Mouse (Mus musculus): ENCODE measurements around the gene B4galt5. TPM values are rescaled to one million over a fixed set of nuclear protein-coding genes. Genes with fewer than 3 reads are reported as not detected.

B4galt5 gene
- polyA plus RNA-seq, 1 experiment, result 28.3 TPM

DNA sequence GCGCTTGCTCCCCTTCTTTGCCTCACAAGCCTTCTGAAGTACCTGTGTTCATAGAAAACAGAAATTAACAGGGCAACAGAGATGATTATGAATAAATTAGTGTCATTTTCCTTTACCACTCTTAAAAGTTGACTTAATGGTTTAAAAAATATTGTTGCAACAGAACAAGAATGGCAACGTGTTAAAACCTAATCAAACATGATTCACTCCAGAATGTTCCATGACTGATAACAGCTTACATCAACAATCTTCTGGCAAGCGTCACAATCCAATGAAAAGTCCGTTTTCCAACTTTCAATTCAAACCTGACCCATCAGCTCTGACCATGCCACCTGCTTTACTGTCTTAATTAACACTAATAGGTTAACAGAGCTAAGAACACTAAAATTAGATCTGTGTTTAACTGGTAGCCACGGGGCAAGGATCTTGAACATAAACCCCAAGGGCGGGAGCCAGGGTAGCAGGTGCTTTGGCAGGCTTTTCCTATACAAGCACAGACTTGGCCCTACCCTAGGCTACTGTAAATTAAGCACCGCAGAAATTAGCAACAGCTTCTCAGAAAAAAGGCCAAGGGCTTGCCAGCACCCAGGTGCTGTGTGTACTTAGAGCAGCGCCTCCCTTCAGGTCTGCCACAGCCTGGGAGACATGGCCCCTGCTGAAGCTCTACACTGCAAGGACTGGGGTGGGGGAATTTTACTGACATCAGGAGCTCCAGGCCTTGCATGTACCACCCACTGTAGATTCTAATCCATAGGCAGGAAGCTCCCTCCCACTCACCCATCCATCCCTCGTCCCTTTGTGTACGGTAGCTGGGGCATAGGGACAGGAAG, 12.4 kb downstream of the B4galt5 start:
- TF ChIP-seq CTCF (IDR thresholded peaks at IDR 0.05; ENCODE audit: borderline replicate concordance, insufficient read depth, low read length) (no peak), POLR2A (IDR thresholded peaks at IDR 0.05; ENCODE audit: low read depth, low read length) (no peak)
- Histone ChIP-seq H3K4me1 (ENCODE audit: control insufficient read depth, insufficient read depth, low read length) (peaks cover 2% of the 10 kb centered on the region), H3K27ac (ENCODE audit: insufficient read depth, low read length) (no peak overlapping the region), H3K4me3 (ENCODE audit: insufficient read depth, low read length) (no peak overlapping the region)

DNA sequence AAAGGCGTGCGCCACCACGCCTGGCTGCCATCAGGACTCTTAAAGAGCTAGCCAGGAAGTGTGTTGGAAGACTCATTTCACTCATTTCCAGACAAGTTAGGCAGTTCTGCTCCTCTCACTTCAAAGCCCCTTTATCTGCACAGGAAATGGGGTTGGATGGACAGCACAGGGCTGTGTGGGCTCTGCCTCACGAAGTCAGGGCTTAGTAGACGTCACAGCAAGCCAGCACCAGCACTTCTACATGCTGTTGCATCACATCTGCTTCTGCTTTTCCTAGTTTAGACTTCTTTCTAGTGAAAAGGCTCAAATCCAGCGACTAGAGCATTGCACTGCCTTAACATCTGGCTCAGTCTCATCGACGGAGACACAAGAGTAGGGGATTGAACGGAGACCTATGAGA, 13.9 kb downstream of the B4galt5 start:
- no peak overlapping the region for H3K4me3 ChIP-seq (ENCODE audit: insufficient read depth, low read length)
- no peak overlapping the region for H3K27ac ChIP-seq (ENCODE audit: insufficient read depth, low read length)
- no peak for TF ChIP-seq CTCF (IDR thresholded peaks at IDR 0.05; ENCODE audit: borderline replicate concordance, insufficient read depth, low read length)
- TF ChIP-seq POLR2A (IDR thresholded peaks at IDR 0.05; ENCODE audit: low read depth, low read length), result no peak
- H3K4me1 ChIP-seq (ENCODE audit: control insufficient read depth, insufficient read depth, low read length), result peaks cover 12% of the 10 kb centered on the region

DNA sequence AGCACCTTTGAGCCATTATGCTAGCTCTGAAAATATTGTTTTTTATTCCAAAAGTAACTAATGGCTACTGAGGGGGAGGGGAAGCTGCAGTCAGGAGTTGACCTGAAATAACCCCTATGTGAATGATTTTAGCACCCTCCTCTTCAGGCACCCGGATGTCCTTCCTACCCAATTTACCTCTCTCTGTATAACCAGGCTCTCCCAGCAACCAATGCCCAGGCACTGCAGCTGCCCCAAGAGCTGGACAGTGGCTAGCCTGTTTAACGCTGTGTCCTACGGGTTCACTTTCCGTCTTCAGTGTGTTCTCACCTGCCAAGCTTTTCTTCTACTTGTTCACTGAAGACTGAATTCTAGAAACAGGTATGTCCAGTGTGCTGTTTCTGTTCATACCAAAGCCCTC, 14.7 kb downstream of the B4galt5 start:
- no peak for TF ChIP-seq CTCF (IDR thresholded peaks at IDR 0.05; ENCODE audit: borderline replicate concordance, insufficient read depth, low read length)
- no peak for TF ChIP-seq POLR2A (IDR thresholded peaks at IDR 0.05; ENCODE audit: low read depth, low read length)
- Histone ChIP-seq H3K27ac (ENCODE audit: insufficient read depth, low read length) (no peak overlapping the region), H3K4me3 (ENCODE audit: insufficient read depth, low read length) (no peak overlapping the region), H3K4me1 (ENCODE audit: control insufficient read depth, insufficient read depth, low read length) (peaks cover 17% of the 10 kb centered on the region)

DNA sequence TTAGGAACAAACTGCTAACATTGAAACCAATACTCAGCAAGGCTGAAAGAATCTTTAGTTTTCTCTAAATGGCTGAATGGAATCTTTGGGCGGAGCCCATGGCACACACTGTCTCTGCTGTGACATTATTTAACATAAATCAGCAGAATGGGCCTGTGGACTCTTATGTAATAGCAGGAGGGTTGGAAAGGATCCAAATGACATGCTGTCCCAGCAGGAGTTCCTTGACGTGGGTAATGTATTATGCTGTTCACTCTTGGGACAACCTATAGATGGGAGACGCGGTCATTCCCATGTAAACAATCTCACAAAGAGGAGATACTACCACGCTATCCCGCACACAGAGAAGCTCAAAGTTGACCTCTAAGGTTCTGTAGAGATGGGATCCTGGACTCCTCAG, 15.5 kb downstream of the B4galt5 start:
- TF ChIP-seq POLR2A (IDR thresholded peaks at IDR 0.05; ENCODE audit: low read depth, low read length) (no peak), CTCF (IDR thresholded peaks at IDR 0.05; ENCODE audit: borderline replicate concordance, insufficient read depth, low read length) (no peak)
- H3K4me3 ChIP-seq (ENCODE audit: insufficient read depth, low read length), result no peak overlapping the region
- no peak overlapping the region for H3K27ac ChIP-seq (ENCODE audit: insufficient read depth, low read length)
- peaks cover 22% of the 10 kb centered on the region for H3K4me1 ChIP-seq (ENCODE audit: control insufficient read depth, insufficient read depth, low read length)

DNA sequence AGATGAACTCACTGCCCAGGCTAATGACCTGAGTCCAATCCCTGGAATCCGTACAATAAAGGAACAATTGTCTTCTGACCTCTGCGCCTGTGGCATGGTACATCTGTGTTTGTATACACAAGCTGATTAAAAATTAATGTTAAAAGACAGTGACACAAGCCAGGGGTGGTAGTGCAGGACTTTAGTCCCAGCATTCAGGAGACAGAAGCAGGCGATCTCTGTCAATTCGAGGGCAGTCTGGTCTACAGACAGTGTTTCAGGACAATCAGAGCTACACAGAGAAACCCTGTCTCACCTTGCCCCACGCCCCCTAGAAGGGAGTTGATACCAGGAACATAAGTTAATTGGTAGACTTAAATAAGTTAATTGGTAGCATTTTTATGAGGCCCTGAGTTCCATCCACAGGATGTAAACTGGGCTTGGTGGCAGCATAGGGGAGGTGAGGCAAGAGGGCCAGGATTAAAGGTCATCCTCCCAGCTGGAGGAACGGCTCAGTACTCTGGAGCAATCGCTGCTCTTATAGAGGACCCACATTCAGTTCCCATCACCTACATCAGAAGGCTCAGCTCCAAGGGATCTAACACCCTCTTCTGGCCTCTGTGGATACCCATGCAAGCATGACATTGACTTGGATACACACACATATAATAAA, 16.5 kb downstream of the B4galt5 start:
- TF ChIP-seq POLR2A (IDR thresholded peaks at IDR 0.05; ENCODE audit: low read depth, low read length) (no peak), CTCF (IDR thresholded peaks at IDR 0.05; ENCODE audit: borderline replicate concordance, insufficient read depth, low read length) (no peak)
- Histone ChIP-seq H3K4me1 (ENCODE audit: control insufficient read depth, insufficient read depth, low read length) (peaks cover 22% of the 10 kb centered on the region), H3K4me3 (ENCODE audit: insufficient read depth, low read length) (no peak overlapping the region), H3K27ac (ENCODE audit: insufficient read depth, low read length) (no peak overlapping the region)

DNA sequence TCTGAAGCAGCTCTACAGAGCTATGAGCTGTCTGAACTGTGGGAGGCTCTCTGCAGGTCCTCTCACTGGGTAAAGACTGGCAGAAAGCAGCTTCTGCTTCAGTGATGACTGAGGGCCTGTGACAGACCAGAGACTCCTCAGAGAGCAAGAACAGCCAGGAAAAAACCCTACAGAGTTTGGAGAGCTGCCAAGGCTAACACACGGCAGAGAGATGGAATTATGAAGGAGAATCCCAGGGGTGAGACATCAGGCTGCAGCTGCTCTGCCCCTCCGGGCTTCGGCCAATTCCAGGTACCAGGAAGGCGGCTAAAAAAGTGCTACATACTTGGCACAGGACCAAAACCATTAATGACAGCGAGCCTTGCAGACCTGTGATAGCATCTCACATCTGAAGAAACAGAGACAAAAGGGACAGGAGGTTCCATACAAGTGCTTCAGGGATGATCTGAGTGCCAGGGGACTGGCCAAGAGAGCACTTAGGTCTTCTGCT, 17.5 kb downstream of the B4galt5 start:
- peaks cover 22% of the 10 kb centered on the region for H3K4me1 ChIP-seq (ENCODE audit: control insufficient read depth, insufficient read depth, low read length)
- H3K4me3 ChIP-seq (ENCODE audit: insufficient read depth, low read length), result no peak overlapping the region
- H3K27ac ChIP-seq (ENCODE audit: insufficient read depth, low read length), result no peak overlapping the region
- TF ChIP-seq POLR2A (IDR thresholded peaks at IDR 0.05; ENCODE audit: low read depth, low read length), result no peak
- TF ChIP-seq CTCF (IDR thresholded peaks at IDR 0.05; ENCODE audit: borderline replicate concordance, insufficient read depth, low read length), result no peak

DNA sequence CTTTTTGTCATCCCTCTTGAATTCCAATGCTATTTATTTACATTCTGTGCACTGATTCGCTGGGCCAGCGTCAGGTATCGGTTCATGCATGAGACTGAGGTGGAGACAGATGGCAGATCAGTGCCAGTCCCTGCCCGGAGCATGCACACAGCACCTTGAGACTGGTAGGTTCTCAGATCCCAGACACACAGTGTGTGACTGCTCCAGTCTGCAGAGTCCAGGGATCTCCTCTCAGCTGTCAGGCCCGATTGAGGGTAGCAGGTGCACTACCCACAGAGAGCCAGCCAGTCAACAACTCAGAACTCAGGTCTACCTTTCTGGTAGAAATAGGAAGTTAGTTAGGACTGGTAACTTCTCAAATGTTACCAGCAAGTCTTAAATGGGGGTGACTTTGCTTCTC, 18.4 kb downstream of the B4galt5 start:
- peaks cover 22% of the 10 kb centered on the region for H3K4me1 ChIP-seq (ENCODE audit: control insufficient read depth, insufficient read depth, low read length)
- no peak overlapping the region for H3K27ac ChIP-seq (ENCODE audit: insufficient read depth, low read length)
- H3K4me3 ChIP-seq (ENCODE audit: insufficient read depth, low read length), result no peak overlapping the region
- no peak for TF ChIP-seq CTCF (IDR thresholded peaks at IDR 0.05; ENCODE audit: borderline replicate concordance, insufficient read depth, low read length)
- TF ChIP-seq POLR2A (IDR thresholded peaks at IDR 0.05; ENCODE audit: low read depth, low read length), result no peak

DNA sequence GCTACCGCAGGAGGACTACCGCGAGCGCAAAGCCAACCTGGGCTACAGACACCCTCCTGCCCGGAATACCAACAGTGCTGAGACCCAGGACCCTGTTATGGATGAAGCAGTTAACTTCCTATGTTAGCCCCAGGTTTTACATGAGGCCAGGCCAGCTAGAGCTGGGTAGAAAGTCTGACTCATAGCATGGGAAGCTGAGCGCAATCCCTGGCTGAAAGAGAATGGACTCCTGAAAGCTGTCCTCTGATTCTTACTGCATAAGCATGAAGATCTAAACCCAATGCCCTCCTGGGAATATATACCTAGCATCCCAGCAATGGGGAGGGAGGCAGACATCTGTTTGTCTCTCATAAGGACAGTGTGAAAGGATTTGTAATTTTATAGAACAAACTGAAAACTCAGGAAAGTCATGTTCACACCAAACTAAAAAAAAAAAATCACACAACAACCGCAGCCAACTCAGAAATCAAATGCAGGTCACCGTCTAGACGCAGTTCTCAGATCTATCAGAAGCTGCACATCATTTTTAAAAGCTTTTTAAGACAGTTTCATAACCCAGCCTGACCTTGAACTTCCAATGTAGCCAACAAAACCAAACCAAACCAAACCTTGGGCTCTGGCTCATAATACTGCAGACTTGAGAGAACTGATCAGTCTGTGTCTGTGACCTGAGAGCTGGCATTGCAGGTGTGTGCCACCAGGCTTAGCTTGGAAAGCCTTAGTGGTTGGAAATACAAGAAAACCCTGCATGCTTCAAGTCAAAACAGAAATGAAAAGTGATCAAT, 19.3 kb downstream of the B4galt5 start:
- no peak for TF ChIP-seq POLR2A (IDR thresholded peaks at IDR 0.05; ENCODE audit: low read depth, low read length)
- no peak for TF ChIP-seq CTCF (IDR thresholded peaks at IDR 0.05; ENCODE audit: borderline replicate concordance, insufficient read depth, low read length)

DNA sequence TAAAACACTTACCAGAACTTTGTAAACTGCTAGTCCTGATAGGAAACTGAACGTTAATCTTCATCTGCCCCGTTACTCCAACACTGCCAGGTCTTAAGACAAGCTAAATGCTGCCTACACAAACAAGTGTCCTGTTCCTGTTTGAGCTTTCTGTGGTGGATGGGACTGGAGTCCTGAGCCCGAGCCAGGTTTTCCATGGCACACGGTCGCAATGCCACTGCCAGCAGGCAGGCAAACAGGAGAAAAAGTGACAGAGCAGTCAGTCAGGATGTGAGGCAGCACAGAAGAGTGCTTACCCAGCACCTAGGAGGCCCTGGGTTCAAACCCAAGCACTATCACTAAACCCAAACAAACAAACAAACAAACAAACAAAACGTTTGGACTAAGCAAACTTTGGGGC, 20.6 kb downstream of the B4galt5 start:
- H3K27ac ChIP-seq (ENCODE audit: insufficient read depth, low read length), result no peak overlapping the region
- peaks cover 22% of the 10 kb centered on the region for H3K4me1 ChIP-seq (ENCODE audit: control insufficient read depth, insufficient read depth, low read length)
- TF ChIP-seq POLR2A (IDR thresholded peaks at IDR 0.05; ENCODE audit: low read depth, low read length) (no peak), CTCF (IDR thresholded peaks at IDR 0.05; ENCODE audit: borderline replicate concordance, insufficient read depth, low read length) (no peak)
- H3K4me3 ChIP-seq (ENCODE audit: insufficient read depth, low read length), result no peak overlapping the region

More for the DNA sequence above, 19.3 kb downstream of the B4galt5 start:
- Histone ChIP-seq H3K27ac (ENCODE audit: insufficient read depth, low read length) (no peak overlapping the region; the same call in 1 of the 2 replicates), H3K4me3 (ENCODE audit: insufficient read depth, low read length) (no peak overlapping the region), H3K4me1 (ENCODE audit: control insufficient read depth, insufficient read depth, low read length) (peaks cover 22% of the 10 kb centered on the region)

Measured in embryonic fibroblast, embryonic 13.5 days (primary cell).